Mouse (Mus musculus): ENCODE measurements around the gene Ivl. TPM values are rescaled to one million over a fixed set of nuclear protein-coding genes. Genes with fewer than 3 reads are reported as not detected.

The Ivl gene
- polyA plus RNA-seq (2012; ENCODE audit: insufficient read depth, insufficient read length, missing spikeins) = not detected in 2 replicates

DNA sequence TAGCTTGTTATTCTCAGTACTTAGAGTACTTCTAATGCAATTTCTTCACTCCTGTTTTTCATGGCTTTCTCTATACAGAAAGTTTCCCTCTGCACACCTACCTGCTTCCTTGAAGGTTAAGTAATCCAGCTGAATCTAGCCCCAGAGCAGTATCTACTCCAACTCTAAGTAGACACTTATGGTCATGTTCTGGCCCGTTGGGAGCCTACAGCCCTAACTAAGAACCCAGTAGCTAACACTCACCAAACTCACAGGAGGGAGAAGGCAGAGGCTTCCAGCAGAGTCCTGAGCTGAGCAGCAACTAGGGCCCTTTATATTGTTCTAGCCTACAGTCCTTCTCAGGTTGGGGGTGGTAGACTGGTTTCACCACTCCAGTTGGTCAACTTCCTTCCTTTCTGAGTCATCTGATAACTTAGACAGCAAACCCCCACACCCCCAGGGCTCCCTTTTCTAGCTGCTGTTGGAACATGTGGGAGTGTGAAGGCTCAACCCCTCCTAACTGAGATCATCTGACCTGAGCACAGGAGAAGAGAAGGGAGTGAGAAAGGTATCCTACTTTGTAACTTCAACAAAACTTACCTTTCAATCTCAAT lies at the start of gene Ivl:
Ivl (minus strand) TSS at position 287 of the 593 bp plus-strand sequence.
- Histone ChIP-seq H3K4me3 (ENCODE audit: insufficient read depth, low read length) (no peak within 1 kb of the TSS), H3K4me1 (ENCODE audit: control insufficient read depth, insufficient read depth, low read length) (no peaks in the 10 kb centered on the region), H3K27ac (ENCODE audit: insufficient read depth, low read depth, low read length) (no peak within 1 kb of the TSS)
- TF ChIP-seq POLR2A (IDR thresholded peaks at IDR 0.05; ENCODE audit: borderline replicate concordance, low read depth, low read length) (no peak), CTCF (IDR thresholded peaks at IDR 0.05; ENCODE audit: low read depth, low read length) (no peak)

- Histone ChIP-seq H3K27ac (ENCODE audit: insufficient read depth, low read depth, low read length) (no peak within 1 kb of the TSS), H3K4me3 (ENCODE audit: insufficient read depth, low read length) (no peak within 1 kb of the TSS), H3K4me1 (ENCODE audit: control insufficient read depth, insufficient read depth, low read length) (no peaks in the 10 kb centered on the region)
- TF ChIP-seq POLR2A (IDR thresholded peaks at IDR 0.05; ENCODE audit: borderline replicate concordance, low read depth, low read length) (no peak), CTCF (IDR thresholded peaks at IDR 0.05; ENCODE audit: low read depth, low read length) (no peak)
These were observed 48.0 kb upstream of the Ivl start, which contains the start of gene Lce6a for GRCm38 (mm10) chr3:92621560-92621959. Lce6a (minus strand) TSS chr3:92621660.

DNA sequence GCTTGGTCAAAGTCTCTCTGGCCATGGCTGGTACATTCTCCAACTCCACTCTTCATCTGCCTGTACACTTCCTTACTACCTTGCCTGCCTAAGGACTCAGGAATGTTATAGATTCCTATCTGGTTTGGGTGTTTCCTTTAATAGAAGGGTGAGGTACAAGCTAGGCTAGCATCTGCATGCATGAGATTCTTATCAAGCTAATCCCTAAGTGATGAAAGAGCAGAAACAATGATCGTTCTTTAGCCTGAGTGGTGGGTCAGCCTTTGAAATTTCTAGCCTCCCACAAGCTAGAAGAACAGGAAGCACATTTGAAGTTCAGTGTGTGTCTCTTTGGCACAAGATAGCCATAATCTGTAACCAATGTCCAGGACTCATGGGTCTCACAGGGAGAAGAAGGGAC lies 36.3 kb upstream of the Ivl start:
- TF ChIP-seq POLR2A (IDR thresholded peaks at IDR 0.05; ENCODE audit: borderline replicate concordance, low read depth, low read length) (no peak), CTCF (IDR thresholded peaks at IDR 0.05; ENCODE audit: low read depth, low read length) (no peak)
- H3K4me3 ChIP-seq (ENCODE audit: insufficient read depth, low read length) = no peak overlapping the region
- H3K4me1 ChIP-seq (ENCODE audit: control insufficient read depth, insufficient read depth, low read length) = no peaks in the 10 kb centered on the region
- H3K27ac ChIP-seq (ENCODE audit: insufficient read depth, low read depth, low read length) = no peak overlapping the region

- Histone ChIP-seq H3K4me3 (ENCODE audit: insufficient read depth, low read length) (no peak within 1 kb of the TSS), H3K27ac (ENCODE audit: insufficient read depth, low read depth, low read length) (no peak within 1 kb of the TSS), H3K4me1 (ENCODE audit: control insufficient read depth, insufficient read depth, low read length) (no peaks in the 10 kb centered on the region)
- TF ChIP-seq CTCF (IDR thresholded peaks at IDR 0.05; ENCODE audit: low read depth, low read length) = no peak
- TF ChIP-seq POLR2A (IDR thresholded peaks at IDR 0.05; ENCODE audit: borderline replicate concordance, low read depth, low read length) = no peak
These were observed 33.9 kb upstream of the Ivl start, which contains the start of gene 2210017I01Rik for GRCm38 (mm10) chr3:92607392-92607791. 2210017I01Rik (minus strand) TSS chr3:92607492.

DNA sequence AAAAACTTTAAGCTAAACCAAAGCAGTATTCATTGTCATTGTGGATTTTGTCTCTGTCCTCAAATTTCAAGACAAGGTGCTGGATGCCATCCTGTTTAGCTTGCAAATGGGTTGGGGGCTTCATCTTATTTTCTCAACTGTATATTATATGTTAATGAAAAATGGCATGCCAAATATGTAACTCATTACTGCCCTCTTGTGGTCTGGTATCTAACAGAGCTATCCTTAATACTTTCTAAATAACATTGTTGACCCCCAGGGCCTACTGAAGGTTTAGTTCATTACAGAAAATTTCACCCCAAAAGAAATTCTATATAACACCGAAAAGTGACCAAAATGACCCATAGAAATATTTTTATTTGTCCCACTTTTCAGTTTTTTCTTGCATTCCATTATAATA lies 28.6 kb upstream of the Ivl start:
- no peaks in the 10 kb centered on the region for H3K4me1 ChIP-seq (ENCODE audit: control insufficient read depth, insufficient read depth, low read length)
- no peak overlapping the region for H3K4me3 ChIP-seq (ENCODE audit: insufficient read depth, low read length)
- H3K27ac ChIP-seq (ENCODE audit: insufficient read depth, low read depth, low read length) = no peak overlapping the region
- TF ChIP-seq CTCF (IDR thresholded peaks at IDR 0.05; ENCODE audit: low read depth, low read length) (no peak), POLR2A (IDR thresholded peaks at IDR 0.05; ENCODE audit: borderline replicate concordance, low read depth, low read length) (no peak)

- no peak overlapping the region for H3K4me3 ChIP-seq (ENCODE audit: insufficient read depth, low read length)
- no peak for TF ChIP-seq CTCF (IDR thresholded peaks at IDR 0.05; ENCODE audit: low read depth, low read length)
- no peak for TF ChIP-seq POLR2A (IDR thresholded peaks at IDR 0.05; ENCODE audit: borderline replicate concordance, low read depth, low read length)
- H3K27ac ChIP-seq (ENCODE audit: insufficient read depth, low read depth, low read length) = no peak overlapping the region
- no peaks in the 10 kb centered on the region for H3K4me1 ChIP-seq (ENCODE audit: control insufficient read depth, insufficient read depth, low read length)
These were observed 26.9 kb upstream of the Ivl start for GRCm38 (mm10) chr3:92600456-92600855.

DNA sequence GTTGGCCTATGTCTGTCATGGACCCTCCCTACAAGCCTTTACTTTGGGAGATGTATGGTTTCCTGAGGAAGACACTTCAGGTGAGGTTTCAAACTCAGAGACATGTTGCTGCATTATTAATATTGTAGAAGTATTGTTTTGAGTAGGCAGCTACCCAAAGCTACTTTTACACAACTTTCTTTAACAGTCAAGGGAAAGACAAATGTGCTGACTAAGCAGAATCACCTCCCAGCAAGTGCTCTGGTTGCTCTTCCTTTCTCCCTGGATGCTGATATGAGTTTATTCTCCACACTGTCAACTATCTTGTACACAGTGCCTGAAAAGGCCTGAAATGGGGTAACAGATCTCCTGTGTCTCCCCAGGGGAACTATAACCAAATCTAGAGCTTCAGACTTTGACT lies 26.4 kb upstream of the Ivl start:
- TF ChIP-seq CTCF (IDR thresholded peaks at IDR 0.05; ENCODE audit: low read depth, low read length) (no peak), POLR2A (IDR thresholded peaks at IDR 0.05; ENCODE audit: borderline replicate concordance, low read depth, low read length) (no peak)
- Histone ChIP-seq H3K4me3 (ENCODE audit: insufficient read depth, low read length) (no peak overlapping the region), H3K4me1 (ENCODE audit: control insufficient read depth, insufficient read depth, low read length) (no peaks in the 10 kb centered on the region), H3K27ac (ENCODE audit: insufficient read depth, low read depth, low read length) (no peak overlapping the region)

DNA sequence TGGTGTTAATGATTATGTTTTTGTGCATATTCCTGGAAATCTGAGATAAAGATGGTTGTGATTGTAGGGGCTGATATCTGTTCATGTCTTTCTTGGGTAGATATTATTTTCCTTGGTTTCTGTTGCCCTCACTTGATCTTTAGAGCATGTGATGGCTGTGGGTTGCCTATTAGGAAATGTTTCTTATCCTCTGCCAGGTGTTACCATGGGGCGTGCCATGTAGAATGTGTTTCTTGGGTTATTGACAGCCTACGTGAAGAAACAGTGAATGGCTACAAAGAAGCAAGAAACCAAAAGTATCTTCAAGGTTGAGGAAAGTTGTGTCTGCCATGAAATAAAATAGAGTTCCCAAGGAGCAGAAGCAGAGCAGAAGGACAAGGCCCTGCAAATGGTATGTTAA lies 24.9 kb upstream of the Ivl start:
- TF ChIP-seq POLR2A (IDR thresholded peaks at IDR 0.05; ENCODE audit: borderline replicate concordance, low read depth, low read length) = no peak
- TF ChIP-seq CTCF (IDR thresholded peaks at IDR 0.05; ENCODE audit: low read depth, low read length) = no peak
- no peak overlapping the region for H3K27ac ChIP-seq (ENCODE audit: insufficient read depth, low read depth, low read length)

DNA sequence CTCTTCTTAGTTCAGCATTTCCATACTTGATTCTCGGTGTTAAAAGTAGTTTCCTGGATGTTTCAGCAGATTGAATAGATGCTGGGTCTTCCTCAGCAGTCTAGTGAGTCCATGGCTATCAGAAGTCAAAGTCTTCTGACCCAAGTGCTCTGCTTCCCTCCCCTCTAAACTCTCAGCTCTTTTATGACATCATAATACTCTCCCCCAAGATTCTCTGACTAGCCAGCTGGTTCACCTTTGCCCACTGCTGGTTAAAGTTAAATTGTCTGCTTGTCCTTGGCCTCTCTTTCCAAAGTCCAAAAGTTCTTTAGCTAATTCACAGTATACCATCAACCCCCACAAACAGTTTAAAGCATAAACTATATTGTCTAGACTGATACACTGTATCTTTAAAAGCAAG lies 15.3 kb upstream of the Ivl start, which contains the start of gene Smcp:
Smcp (minus strand) TSS at position 140 of the 400 bp plus-strand sequence.
- Histone ChIP-seq H3K4me3 (ENCODE audit: insufficient read depth, low read length) (no peak within 1 kb of the TSS), H3K27ac (ENCODE audit: insufficient read depth, low read depth, low read length) (no peak within 1 kb of the TSS)
- TF ChIP-seq POLR2A (IDR thresholded peaks at IDR 0.05; ENCODE audit: borderline replicate concordance, low read depth, low read length) (no peak), CTCF (IDR thresholded peaks at IDR 0.05; ENCODE audit: low read depth, low read length) (no peak)

More for the DNA sequence above, 24.9 kb upstream of the Ivl start:
- Histone ChIP-seq H3K4me1 (ENCODE audit: control insufficient read depth, insufficient read depth, low read length) (no peaks in the 10 kb centered on the region), H3K4me3 (ENCODE audit: insufficient read depth, low read length) (no peak overlapping the region)

GRCm38 (mm10) chr3:92587190-92587589 lies 13.7 kb upstream of the Ivl start:
- Histone ChIP-seq H3K27ac (ENCODE audit: insufficient read depth, low read depth, low read length) (no peak overlapping the region), H3K4me3 (ENCODE audit: insufficient read depth, low read length) (no peak overlapping the region), H3K4me1 (ENCODE audit: control insufficient read depth, insufficient read depth, low read length) (no peaks in the 10 kb centered on the region)
- TF ChIP-seq POLR2A (IDR thresholded peaks at IDR 0.05; ENCODE audit: borderline replicate concordance, low read depth, low read length) (no peak), CTCF (IDR thresholded peaks at IDR 0.05; ENCODE audit: low read depth, low read length) (no peak)

More for the DNA sequence above, 15.3 kb upstream of the Ivl start, which contains the start of gene Smcp:
- H3K4me1 ChIP-seq (ENCODE audit: control insufficient read depth, insufficient read depth, low read length) = no peaks in the 10 kb centered on the region

Measured in bone marrow macrophage, adult 2 months (primary cell).